Mouse (Mus musculus): Measurements from ENCODE around the gene Nxph4. TPM values are rescaled to one million over a fixed set of nuclear protein-coding genes. Genes with fewer than 3 reads are reported as not detected.

Gene Nxph4
- polyA plus RNA-seq, 1 experiment from 2014 or later, result 0.14 TPM

- Histone ChIP-seq H3K4me1 (ENCODE audit: insufficient read depth) (no peaks in the 10 kb centered on the region), H3K36me3 (ENCODE audit: insufficient read depth) (peaks cover 45% of the 10 kb centered on the region), H3K4me2 (no peak within 1 kb of the TSS), H3K4me3 (ENCODE audit: low read depth, low read length) (no peak within 1 kb of the TSS), H3K27me3 (ENCODE audit: insufficient read depth, low read length) (no peaks in the 10 kb centered on the region), H3K27ac (ENCODE audit: low read depth) (no peak within 1 kb of the TSS), H3K9ac (no peak within 1 kb of the TSS), H3K9me3 (ENCODE audit: low read depth, low read length) (no peaks in the 10 kb centered on the region)
- DNase-seq (no peak), ATAC-seq (ENCODE audit: insufficient read depth) (no peak; the same call in 1 of the 2 replicates)
- WGBS, result 55% methylated on average over 13 of the region's 13 CpGs
- no peak for TF ChIP-seq CTCF (IDR thresholded peaks at IDR 0.05; ENCODE audit: low read depth)
These were observed 33.2 kb downstream of the Nxph4 start, which contains the start of gene Stac3 for GRCm38 (mm10) chr10:127500894-127501893. Stac3 (plus strand) TSS chr10:127501686.

GRCm38 (mm10) chr10:127500042-127500441 is 34.3 kb downstream of the Nxph4 start:
- 81% methylated on average over 4 of the region's 4 CpGs for WGBS
- Histone ChIP-seq H3K36me3 (ENCODE audit: insufficient read depth) (peaks cover 51% of the 10 kb centered on the region), H3K4me3 (ENCODE audit: low read depth, low read length) (no peak overlapping the region), H3K27ac (ENCODE audit: low read depth) (no peak overlapping the region), H3K9ac (no peak overlapping the region), H3K4me2 (no peak overlapping the region), H3K27me3 (ENCODE audit: insufficient read depth, low read length) (no peaks in the 10 kb centered on the region), H3K4me1 (ENCODE audit: insufficient read depth) (no peaks in the 10 kb centered on the region), H3K9me3 (ENCODE audit: low read depth, low read length) (no peaks in the 10 kb centered on the region)
- DNase-seq (no peak), ATAC-seq (ENCODE audit: insufficient read depth) (no peak)
- TF ChIP-seq CTCF (IDR thresholded peaks at IDR 0.05; ENCODE audit: low read depth), result no peak

- Histone ChIP-seq H3K9me3 (ENCODE audit: low read depth, low read length) (no peaks in the 10 kb centered on the region), H3K36me3 (ENCODE audit: insufficient read depth) (peaks cover 56% of the 10 kb centered on the region), H3K27ac (ENCODE audit: low read depth) (no peak overlapping the region), H3K9ac (no peak overlapping the region), H3K4me1 (ENCODE audit: insufficient read depth) (no peaks in the 10 kb centered on the region), H3K4me3 (ENCODE audit: low read depth, low read length) (no peak overlapping the region), H3K4me2 (no peak overlapping the region), H3K27me3 (ENCODE audit: insufficient read depth, low read length) (no peaks in the 10 kb centered on the region)
- TF ChIP-seq CTCF (IDR thresholded peaks at IDR 0.05; ENCODE audit: low read depth), result no peak
- ATAC-seq (ENCODE audit: insufficient read depth), result no peak
- 83% methylated on average over 5 of the region's 5 CpGs for WGBS
- no peak for DNase-seq
These were observed 34.8 kb downstream of the Nxph4 start for GRCm38 (mm10) chr10:127499516-127499915.

GRCm38 (mm10) chr10:127496156-127496555 is 38.2 kb downstream of the Nxph4 start:
- DNase-seq, result no peak
- H3K9me3 ChIP-seq (ENCODE audit: low read depth, low read length), result no peaks in the 10 kb centered on the region
- TF ChIP-seq CTCF (IDR thresholded peaks at IDR 0.05; ENCODE audit: low read depth), result no peak
- no peaks in the 10 kb centered on the region for H3K27me3 ChIP-seq (ENCODE audit: insufficient read depth, low read length)
- H3K4me2 ChIP-seq, result no peak overlapping the region
- 87% methylated on average over 3 of the region's 3 CpGs for WGBS
- no peak overlapping the region for H3K27ac ChIP-seq (ENCODE audit: low read depth)
- H3K9ac ChIP-seq, result no peak overlapping the region
- H3K4me3 ChIP-seq (ENCODE audit: low read depth, low read length), result no peak overlapping the region
- no peak for ATAC-seq (ENCODE audit: insufficient read depth)
- no peaks in the 10 kb centered on the region for H3K4me1 ChIP-seq (ENCODE audit: insufficient read depth)
- peaks cover 81% of the 10 kb centered on the region for H3K36me3 ChIP-seq (ENCODE audit: insufficient read depth)

GRCm38 (mm10) chr10:127492118-127492517 is 42.2 kb downstream of the Nxph4 start:
- no peak for TF ChIP-seq CTCF (IDR thresholded peaks at IDR 0.05; ENCODE audit: low read depth)
- no peak for DNase-seq
- Histone ChIP-seq H3K36me3 (ENCODE audit: insufficient read depth) (peaks cover 83% of the 10 kb centered on the region), H3K4me3 (ENCODE audit: low read depth, low read length) (no peak overlapping the region), H3K4me2 (no peak overlapping the region), H3K9ac (no peak overlapping the region), H3K27me3 (ENCODE audit: insufficient read depth, low read length) (no peaks in the 10 kb centered on the region), H3K27ac (ENCODE audit: low read depth) (no peak overlapping the region), H3K9me3 (ENCODE audit: low read depth, low read length) (no peaks in the 10 kb centered on the region), H3K4me1 (ENCODE audit: insufficient read depth) (no peaks in the 10 kb centered on the region)
- ATAC-seq (ENCODE audit: insufficient read depth), result no peak
- 76% methylated on average over 3 of the region's 3 CpGs for WGBS

GRCm38 (mm10) chr10:127491128-127491512 is 43.2 kb downstream of the Nxph4 start:
- Histone ChIP-seq H3K27me3 (ENCODE audit: insufficient read depth, low read length) (no peaks in the 10 kb centered on the region), H3K4me3 (ENCODE audit: low read depth, low read length) (no peak overlapping the region), H3K36me3 (ENCODE audit: insufficient read depth) (peaks cover 75% of the 10 kb centered on the region), H3K27ac (ENCODE audit: low read depth) (no peak overlapping the region), H3K4me1 (ENCODE audit: insufficient read depth) (no peaks in the 10 kb centered on the region), H3K9ac (no peak overlapping the region), H3K4me2 (no peak overlapping the region), H3K9me3 (ENCODE audit: low read depth, low read length) (no peaks in the 10 kb centered on the region)
- no peak for DNase-seq
- no peak for TF ChIP-seq CTCF (IDR thresholded peaks at IDR 0.05; ENCODE audit: low read depth)
- 78% methylated on average over 8 of the region's 8 CpGs for WGBS
- ATAC-seq (ENCODE audit: insufficient read depth), result no peak
